Mouse (Mus musculus) olfactory bulb, adult 2 months (tissue): ENCODE results near the gene Tmbim4.

Source experiments
- CTCF ChIP-seq: fragments of 200-500 bp; IDR thresholded peaks from 2 replicates; pipeline ENCODE4 v1.5.1; 2012; ENCODE audit warnings: low read depth, mild to moderate bottlenecking, low read length, moderate library complexity; ENCODE audit not compliant: insufficient read depth
- POLR2A ChIP-seq: fragments of 200-500 bp; IDR thresholded peaks from 2 replicates; pipeline ENCODE4 v1.6.1; 2012; ENCODE audit warnings: mild to moderate bottlenecking, low read depth, low read length, moderate library complexity; ENCODE audit not compliant: insufficient read depth

DNA sequence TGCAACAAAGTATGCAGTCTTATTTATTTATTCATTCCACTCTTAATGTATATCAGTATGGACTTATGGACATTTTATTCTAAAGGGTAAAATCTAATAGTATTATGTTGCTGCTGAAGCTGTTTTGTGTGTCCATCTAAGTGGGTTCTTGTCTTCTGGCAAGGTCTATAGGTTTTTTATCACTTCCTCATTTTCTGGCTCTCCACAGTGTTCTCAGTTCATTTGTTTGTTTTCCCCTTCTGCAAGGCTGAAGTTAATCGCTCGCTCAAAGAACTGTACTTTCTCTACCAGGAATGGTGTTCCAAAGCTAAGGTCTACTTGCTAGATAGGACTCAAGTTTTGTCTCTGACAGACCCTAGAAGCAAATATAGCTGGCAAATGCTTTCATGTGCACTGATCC lies 18.0 kb upstream of the Tmbim4 start:
- TF ChIP-seq CTCF, result no peak
- TF ChIP-seq POLR2A, result no peak
